Comparison of ENCODE assay signal across 27 mouse cellular contexts in the genomic region with DNA sequence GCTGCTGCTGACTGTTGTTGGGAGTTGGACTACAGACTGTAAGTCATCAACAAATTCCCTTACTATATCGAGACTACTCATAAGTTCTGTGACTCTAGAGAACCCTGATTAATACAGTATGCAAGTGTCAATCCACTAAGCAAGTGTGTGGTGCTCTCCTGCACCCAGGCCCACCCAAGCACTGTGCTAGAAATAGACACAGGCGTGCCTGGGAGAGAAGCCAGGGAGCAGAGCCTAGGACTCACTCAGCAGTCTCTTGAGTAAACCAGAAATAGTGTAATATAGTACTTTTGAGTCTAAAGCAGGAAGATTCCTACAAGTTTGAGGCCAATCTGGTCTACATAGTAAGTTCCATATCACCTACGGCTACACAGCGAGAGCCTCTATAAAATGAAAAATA. TPM values are rescaled to one million over a fixed set of nuclear protein-coding genes. Genes with fewer than 3 reads are reported as not detected.
DNase-seq lines count a peak whose midpoint lies in the region; ATAC-seq and TF ChIP-seq lines count a peak whose summit lies in the region.
"Had no signal": no experiment of that assay in that cellular context is flagged by ENCODE, and none has a peak within 500 bp of the region (broad histone marks: within the 10 kb centered on the region; RNA-seq: fewer than 3 reads in every experiment).

No protein-coding gene starts in this region.

- no peak for TF ChIP-seq CTCF in stomach, postnatal 0 days (IDR thresholded peaks at IDR 0.05; ENCODE audit: low read depth)
- TF ChIP-seq CTCF in thymus, adult 2 months (IDR thresholded peaks at IDR 0.05; ENCODE audit: borderline replicate concordance, control insufficient read depth, extremely low read depth, insufficient read depth, low read length, poor library complexity) = no peak

- TF ChIP-seq POLR2A in thymus, adult 2 months (IDR thresholded peaks at IDR 0.05; ENCODE audit: control insufficient read depth, extremely low read depth, insufficient read depth, low read length, poor library complexity) = no peak

- no peak overlapping the region for H3K4me3 ChIP-seq in heart, embryonic 16.5 days (ENCODE audit: low read length)
- H3K4me3 ChIP-seq in stomach, postnatal 0 days (ENCODE audit: low read depth, low read length) = no peak overlapping the region
- H3K4me3 ChIP-seq in thymus, adult 2 months (ENCODE audit: control insufficient read depth, insufficient read depth, low read length) = no peak overlapping the region
- no peak overlapping the region for H3K4me3 ChIP-seq in neural tube, embryonic 15.5 days (replicated peaks)
- H3K4me3 ChIP-seq: forebrain, embryonic 10.5 days; hindbrain, embryonic 12.5 days; layer of hippocampus, adult 2 months; limb, embryonic 13.5 days; midbrain, embryonic 12.5 days had no signal

- H3K36me3 ChIP-seq in heart, embryonic 16.5 days (ENCODE audit: control insufficient read depth, insufficient read depth) = no peaks in the 10 kb centered on the region
- H3K36me3 ChIP-seq in stomach, postnatal 0 days (ENCODE audit: control insufficient read depth, insufficient read depth, low read length) = no peaks in the 10 kb centered on the region
- no peaks in the 10 kb centered on the region for H3K36me3 ChIP-seq in thymus, adult 2 months (ENCODE audit: control insufficient read depth, insufficient read depth, low read length)
- H3K36me3 ChIP-seq in neural tube, embryonic 15.5 days = no peaks in the 10 kb centered on the region
- H3K36me3 ChIP-seq: forebrain, embryonic 10.5 days; G1E; hindbrain, embryonic 12.5 days; limb, embryonic 13.5 days; midbrain, embryonic 12.5 days had no signal

- DNase-seq in heart, adult 18-20 months = peak; percentile 54 to 61
- no peak for DNase-seq in heart, adult 8-10 months (ENCODE audit: low spot score)
- peak; percentile 5 for DNase-seq in urinary bladder, postnatal 25 days (ENCODE audit: low spot score)
- no peak for DNase-seq in urinary bladder, adult 18-20 months (ENCODE audit: low spot score in 2 of 2)
- DNase-seq in stomach, postnatal 0 days (ENCODE audit: low spot score) = no peak
- no peak for DNase-seq in thymus, adult 2 months
- DNase-seq: adrenal gland, postnatal 36 days; cerebellum, adult 18-20 months; cerebellum, postnatal 25 days; kidney, adult 18-20 months; layer of hippocampus, postnatal 36 days had no signal

- 57% methylated on average over 4 of the region's 4 CpGs for WGBS in heart, embryonic 16.5 days
- WGBS in stomach, postnatal 0 days = 74% methylated on average over 4 of the region's 4 CpGs
- 94% methylated on average over 4 of the region's 4 CpGs for WGBS in thymus, adult 2 months
- 87% methylated on average over 4 of the region's 4 CpGs for WGBS in neural tube, embryonic 15.5 days

- H3K27ac ChIP-seq in heart, embryonic 16.5 days (ENCODE audit: low read length) = peak overlapping the region; percentile 61
- H3K27ac ChIP-seq in stomach, postnatal 0 days (replicated peaks) = 0 out of 2 replicates have a peak overlapping the region, but pooled peaks have one; percentile 8
- H3K27ac ChIP-seq in thymus, adult 2 months (ENCODE audit: control insufficient read depth, insufficient read depth, low read length) = no peak overlapping the region
- H3K27ac ChIP-seq in neural tube, embryonic 15.5 days (replicated peaks) = no peak overlapping the region
- H3K27ac ChIP-seq: forebrain, embryonic 10.5 days; hindbrain, embryonic 12.5 days; kidney, postnatal 0 days; layer of hippocampus, adult 2 months; limb, embryonic 13.5 days; liver, embryonic 14.5 days; midbrain, embryonic 12.5 days had no signal

- TF ChIP-seq EP300 in stomach, postnatal 0 days (optimal IDR thresholded peaks at IDR 0.05) = no peak

- no peak overlapping the region for H3K4me2 ChIP-seq in heart, embryonic 16.5 days (ENCODE audit: low read depth, low read length)
- no peak overlapping the region for H3K4me2 ChIP-seq in stomach, postnatal 0 days (replicated peaks; ENCODE audit: low read depth)
- H3K4me2 ChIP-seq in neural tube, embryonic 15.5 days = no peak overlapping the region
- H3K4me2 ChIP-seq: hindbrain, embryonic 12.5 days; limb, embryonic 13.5 days; midbrain, embryonic 12.5 days had no signal

- peaks cover 8% of the 10 kb centered on the region for H3K4me1 ChIP-seq in heart, embryonic 16.5 days (ENCODE audit: control insufficient read depth, insufficient read depth, low read length)
- H3K4me1 ChIP-seq in stomach, postnatal 0 days (replicated peaks; ENCODE audit: control insufficient read depth, insufficient read depth) = no peaks in the 10 kb centered on the region
- H3K4me1 ChIP-seq in thymus, adult 2 months (replicated peaks; ENCODE audit: control insufficient read depth, insufficient read depth, low read length) = no peaks in the 10 kb centered on the region
- no peaks in the 10 kb centered on the region for H3K4me1 ChIP-seq in neural tube, embryonic 15.5 days
- H3K4me1 ChIP-seq: forebrain, embryonic 10.5 days; hindbrain, embryonic 12.5 days; limb, embryonic 13.5 days; midbrain, embryonic 12.5 days had no signal

- H3K9me3 ChIP-seq in heart, embryonic 16.5 days (replicated peaks; ENCODE audit: control insufficient read depth, low read length) = no peaks in the 10 kb centered on the region
- H3K9me3 ChIP-seq in stomach, postnatal 0 days (ENCODE audit: control insufficient read depth, low read length) = no peaks in the 10 kb centered on the region
- no peaks in the 10 kb centered on the region for H3K9me3 ChIP-seq in neural tube, embryonic 15.5 days (replicated peaks)
- H3K9me3 ChIP-seq: forebrain, embryonic 10.5 days; G1E; hindbrain, embryonic 12.5 days; limb, embryonic 13.5 days; midbrain, embryonic 12.5 days had no signal

- H3K27me3 ChIP-seq in heart, embryonic 16.5 days (ENCODE audit: control insufficient read depth, insufficient read depth, low read length) = no peaks in the 10 kb centered on the region
- H3K27me3 ChIP-seq in stomach, postnatal 0 days (ENCODE audit: control insufficient read depth, insufficient read depth, low read length) = no peaks in the 10 kb centered on the region
- H3K27me3 ChIP-seq in thymus, adult 2 months (ENCODE audit: control insufficient read depth, insufficient read depth, low read length) = no peaks in the 10 kb centered on the region
- H3K27me3 ChIP-seq in neural tube, embryonic 15.5 days (replicated peaks) = no peaks in the 10 kb centered on the region
- H3K27me3 ChIP-seq: hindbrain, embryonic 12.5 days; limb, embryonic 13.5 days; midbrain, embryonic 12.5 days had no signal

- peak; percentile 75 for ATAC-seq in heart, embryonic 16.5 days (replicated peaks; ENCODE audit: extremely low read depth, insufficient read depth, low FRiP score)
- ATAC-seq in stomach, postnatal 0 days (ENCODE audit: low FRiP score, low TSS enrichment) = no peak
- no peak for ATAC-seq in neural tube, embryonic 15.5 days (ENCODE audit: low FRiP score)

- H3K9ac ChIP-seq in heart, embryonic 16.5 days (ENCODE audit: low read length) = no peak overlapping the region
- no peak overlapping the region for H3K9ac ChIP-seq in stomach, postnatal 0 days (ENCODE audit: low read length)
- no peak overlapping the region for H3K9ac ChIP-seq in neural tube, embryonic 15.5 days (replicated peaks)
- H3K9ac ChIP-seq: hindbrain, embryonic 12.5 days; limb, embryonic 13.5 days; liver, embryonic 14.5 days; midbrain, embryonic 12.5 days had no signal

RNA-seq across cellular contexts. Expression of a gene that starts 17.5 kb away (rescaled TPM):
- total RNA-seq in heart, adult 18-20 months (2021) = 1 to 10 TPM; 1.9 to 6.5 TPM
- 1 to 10 TPM in 3 of 4 experiments, under 1 TPM in 1; 0.98 to 2.4 (median 1.5) TPM for total RNA-seq in heart, adult 8-10 months (2022)
- polyA plus RNA-seq in heart, embryonic 16.5 days (2015; fragmentation: Nextera tagmentation; extraction: Ambion mirVana) = 0.46 and 0.49 TPM in 2 replicates
- 0.34 and 0.38 TPM in 2 replicates for polyA plus RNA-seq in stomach, postnatal 0 days (2015; fragmentation: Nextera tagmentation; extraction: Ambion mirVana)
- 10.4 and 14.5 TPM in 2 replicates for polyA plus RNA-seq in thymus, adult 2 months (2012; rRNA removed)
- polyA plus RNA-seq in neural tube, embryonic 15.5 days (2015; fragmentation: Nextera tagmentation; extraction: Ambion mirVana) = 0.23 and 0.36 TPM in 2 replicates
- total RNA-seq: monocyte, adult 5-6 weeks had no signal
- polyA plus RNA-seq: G1E had no signal

RNA-seq across cellular contexts. Expression of a gene that starts 23.1 kb away (rescaled TPM):
- 10 to 100 TPM; 30.6 to 30.7 TPM for total RNA-seq in heart, adult 18-20 months (2021)
- total RNA-seq in heart, adult 8-10 months (2022) = 10 to 100 TPM; 21.5 to 33.7 (median 31.0) TPM
- polyA plus RNA-seq in heart, embryonic 16.5 days (2015; fragmentation: Nextera tagmentation; extraction: Ambion mirVana) = 11.6 and 12.8 TPM in 2 replicates
- 4.2 TPM in 2 replicates for polyA plus RNA-seq in stomach, postnatal 0 days (2015; fragmentation: Nextera tagmentation; extraction: Ambion mirVana)
- 3.1 and 3.5 TPM in 2 replicates for polyA plus RNA-seq in thymus, adult 2 months (2012; rRNA removed)
- 6.0 and 7.7 TPM in 2 replicates for polyA plus RNA-seq in neural tube, embryonic 15.5 days (2015; fragmentation: Nextera tagmentation; extraction: Ambion mirVana)
- total RNA-seq: monocyte, adult 5-6 weeks had no signal

RNA-seq across cellular contexts. Expression of a gene that starts 29.3 kb away (rescaled TPM):
- total RNA-seq in heart, adult 18-20 months (2021) = not detected
- not detected for total RNA-seq in heart, adult 8-10 months (2022)
- polyA plus RNA-seq in heart, embryonic 16.5 days (2015; fragmentation: Nextera tagmentation; extraction: Ambion mirVana) = not detected in 2 replicates
- polyA plus RNA-seq in stomach, postnatal 0 days (2015; fragmentation: Nextera tagmentation; extraction: Ambion mirVana) = not detected in 2 replicates
- not detected in 2 replicates for polyA plus RNA-seq in thymus, adult 2 months (2012; rRNA removed)
- not detected in 2 replicates for polyA plus RNA-seq in neural tube, embryonic 15.5 days (2015; fragmentation: Nextera tagmentation; extraction: Ambion mirVana)
- total RNA-seq: adrenal gland, postnatal 36 days; G1E; layer of hippocampus, adult 2 months; layer of hippocampus, postnatal 36 days; left cerebral cortex, postnatal 14 days; megakaryocyte progenitor cell, adult 5-6 weeks; monocyte, adult 5-6 weeks had no signal
- polyA plus RNA-seq: forebrain, embryonic 10.5 days; G1E; gonadal fat pad, adult 2 months; hindbrain, embryonic 12.5 days; kidney, postnatal 0 days; limb, embryonic 13.5 days; liver, embryonic 14.5 days; lung, embryonic 16.5 days; midbrain, embryonic 12.5 days; neural tube, embryonic 11.5 days had no signal

RNA-seq across cellular contexts. Expression of a gene that starts 40.4 kb away (rescaled TPM):
- 1 to 10 TPM; 1.3 to 1.9 TPM for total RNA-seq in heart, adult 18-20 months (2021)
- 1 to 10 TPM; 1.1 to 1.9 (median 1.7) TPM for total RNA-seq in heart, adult 8-10 months (2022)
- 16.9 and 17.3 TPM in 2 replicates for polyA plus RNA-seq in heart, embryonic 16.5 days (2015; fragmentation: Nextera tagmentation; extraction: Ambion mirVana)
- 8.2 and 8.7 TPM in 2 replicates for polyA plus RNA-seq in stomach, postnatal 0 days (2015; fragmentation: Nextera tagmentation; extraction: Ambion mirVana)
- 4.2 and 7.7 TPM in 2 replicates for polyA plus RNA-seq in thymus, adult 2 months (2012; rRNA removed)
- 2.0 and 2.9 TPM in 2 replicates for polyA plus RNA-seq in neural tube, embryonic 15.5 days (2015; fragmentation: Nextera tagmentation; extraction: Ambion mirVana)
- total RNA-seq: megakaryocyte progenitor cell, adult 5-6 weeks; monocyte, adult 5-6 weeks had no signal
- polyA plus RNA-seq: G1E had no signal

RNA-seq across cellular contexts. Expression of a gene that starts 55.9 kb away (rescaled TPM):
- 10 to 100 TPM in 1 of 2 experiments, 1 to 10 TPM in 1; 9.7 to 17.7 TPM for total RNA-seq in heart, adult 18-20 months (2021)
- 10 to 100 TPM in 3 of 4 experiments, 1 to 10 TPM in 1; 9.7 to 12.1 (median 10.5) TPM for total RNA-seq in heart, adult 8-10 months (2022)
- polyA plus RNA-seq in heart, embryonic 16.5 days (2015; fragmentation: Nextera tagmentation; extraction: Ambion mirVana) = 65.1 and 73.7 TPM in 2 replicates
- 42.6 and 43.6 TPM in 2 replicates for polyA plus RNA-seq in stomach, postnatal 0 days (2015; fragmentation: Nextera tagmentation; extraction: Ambion mirVana)
- polyA plus RNA-seq in thymus, adult 2 months (2012; rRNA removed) = 108 and 135 TPM in 2 replicates
- polyA plus RNA-seq in neural tube, embryonic 15.5 days (2015; fragmentation: Nextera tagmentation; extraction: Ambion mirVana) = 79.1 and 83.2 TPM in 2 replicates

Comparison
In these comparisons a context has a peak if more than half of its experiments do, and no peak if none do; other contexts are left out.
1. DNase-seq: peak in heart, adult 18-20 months (2 of 2) and urinary bladder, postnatal 25 days (single experiment); none in heart, adult 8-10 months (single experiment), urinary bladder, adult 18-20 months (0 of 2), stomach, postnatal 0 days (single experiment) and thymus, adult 2 months (single experiment).
2. H3K27ac ChIP-seq: peak in heart, embryonic 16.5 days (single experiment) and stomach, postnatal 0 days (single experiment); none in thymus, adult 2 months (single experiment) and neural tube, embryonic 15.5 days (single experiment).